Mouse (Mus musculus): ENCODE data around the gene Sel1l. TPM values are rescaled to one million over a fixed set of nuclear protein-coding genes. Genes with fewer than 3 reads are reported as not detected.

Sel1l gene
- total and polyA plus RNA-seq, 3 experiments = 19.5 to 64.9 (median 64.5) TPM

- DNase-seq = peak; percentile 58 to 74
- no peaks in the 10 kb centered on the region for H3K4me1 ChIP-seq (ENCODE audit: control insufficient read depth, insufficient read depth, low read length)
- TF ChIP-seq CTCF (IDR thresholded peaks at IDR 0.05) = peak; percentile 9; the same call in 1 of the 2 replicates
- no peak for TF ChIP-seq POLR2A (IDR thresholded peaks at IDR 0.05; ENCODE audit: insufficient read depth, low read depth, low read length)
- no peak for TF ChIP-seq EP300 (IDR thresholded peaks at IDR 0.05; ENCODE audit: insufficient read depth, low read depth, low read length)
- no peaks in the 10 kb centered on the region for H3K36me3 ChIP-seq (ENCODE audit: control insufficient read depth, insufficient read depth, low read length)
- WGBS = 53% methylated on average over 8 of the region's 8 CpGs
- intact Hi-C loops (cut with DNase I) = no loop called here
- H3K27ac ChIP-seq = no peak overlapping the region; the same call in none of the 2 replicates
- peaks cover 5% of the 10 kb centered on the region for H3K27me3 ChIP-seq (ENCODE audit: control insufficient read depth, insufficient read depth, low read length)
- H3K9ac ChIP-seq (ENCODE audit: low read depth, low read length) = no peak overlapping the region
- no peaks in the 10 kb centered on the region for H3K79me2 ChIP-seq (replicated peaks; ENCODE audit: control insufficient read depth, insufficient read depth, low read length)
- no peak overlapping the region for H3K4me3 ChIP-seq
These were observed 74.1 kb downstream of the Sel1l start for GRCm38 (mm10) chr12:91774811-91775284.

- H3K4me3 ChIP-seq = no peak overlapping the region
- no peak overlapping the region for H3K27ac ChIP-seq
- TF ChIP-seq EP300 (IDR thresholded peaks at IDR 0.05; ENCODE audit: insufficient read depth, low read depth, low read length) (no peak), POLR2A (IDR thresholded peaks at IDR 0.05; ENCODE audit: insufficient read depth, low read depth, low read length) (no peak), CTCF (IDR thresholded peaks at IDR 0.05) (no peak)
- DNase-seq = no peak
- H3K9ac ChIP-seq (ENCODE audit: low read depth, low read length) = no peak overlapping the region
- WGBS = 59% methylated on average over 2 of the region's 2 CpGs
- H3K4me1 ChIP-seq (ENCODE audit: control insufficient read depth, insufficient read depth, low read length) = peaks cover 9% of the 10 kb centered on the region
- H3K27me3 ChIP-seq (ENCODE audit: control insufficient read depth, insufficient read depth, low read length) = no peaks in the 10 kb centered on the region
- intact Hi-C loops (cut with DNase I) = no loop called here
- H3K79me2 ChIP-seq (replicated peaks; ENCODE audit: control insufficient read depth, insufficient read depth, low read length) = no peaks in the 10 kb centered on the region
- H3K36me3 ChIP-seq (ENCODE audit: control insufficient read depth, insufficient read depth, low read length) = no peaks in the 10 kb centered on the region
These were observed 80.1 kb downstream of the Sel1l start for GRCm38 (mm10) chr12:91768871-91769270.

GRCm38 (mm10) chr12:91768176-91768575 lies 80.8 kb downstream of the Sel1l start:
- intact Hi-C loops (cut with DNase I) = no loop called here
- Histone ChIP-seq H3K9ac (ENCODE audit: low read depth, low read length) (no peak overlapping the region), H3K4me1 (ENCODE audit: control insufficient read depth, insufficient read depth, low read length) (peaks cover 9% of the 10 kb centered on the region), H3K4me3 (no peak overlapping the region), H3K27me3 (ENCODE audit: control insufficient read depth, insufficient read depth, low read length) (no peaks in the 10 kb centered on the region), H3K79me2 (replicated peaks; ENCODE audit: control insufficient read depth, insufficient read depth, low read length) (no peaks in the 10 kb centered on the region), H3K27ac (no peak overlapping the region), H3K36me3 (ENCODE audit: control insufficient read depth, insufficient read depth, low read length) (no peaks in the 10 kb centered on the region)
- DNase-seq = no peak
- 88% methylated on average over 6 of the region's 6 CpGs for WGBS
- TF ChIP-seq POLR2A (IDR thresholded peaks at IDR 0.05; ENCODE audit: insufficient read depth, low read depth, low read length) (no peak), CTCF (IDR thresholded peaks at IDR 0.05) (no peak)

GRCm38 (mm10) chr12:91766338-91767107 lies 82.4 kb downstream of the Sel1l start:
- Histone ChIP-seq H3K79me2 (replicated peaks; ENCODE audit: control insufficient read depth, insufficient read depth, low read length) (no peaks in the 10 kb centered on the region), H3K27me3 (ENCODE audit: control insufficient read depth, insufficient read depth, low read length) (no peaks in the 10 kb centered on the region), H3K9ac (ENCODE audit: low read depth, low read length) (0 out of 2 replicates have a peak overlapping the region, but pooled peaks have one; percentile 14), H3K4me3 (peak overlapping the region; percentile 47), H3K27ac (peak overlapping the region; percentile 54), H3K4me1 (ENCODE audit: control insufficient read depth, insufficient read depth, low read length) (peaks cover 9% of the 10 kb centered on the region), H3K36me3 (ENCODE audit: control insufficient read depth, insufficient read depth, low read length) (no peaks in the 10 kb centered on the region)
- peak; percentile 64 to 76 for DNase-seq
- intact Hi-C loops (cut with DNase I) = no loop called here
- TF ChIP-seq POLR2A (IDR thresholded peaks at IDR 0.05; ENCODE audit: insufficient read depth, low read depth, low read length) (no peak), EP300 (IDR thresholded peaks at IDR 0.05; ENCODE audit: insufficient read depth, low read depth, low read length) (peak; percentile 80)
- WGBS = 36% methylated on average over 14 of the region's 14 CpGs

GRCm38 (mm10) chr12:91765504-91765903 lies 83.5 kb downstream of the Sel1l start:
- no peaks in the 10 kb centered on the region for H3K27me3 ChIP-seq (ENCODE audit: control insufficient read depth, insufficient read depth, low read length)
- intact Hi-C loops (cut with DNase I) = no loop called here
- H3K4me3 ChIP-seq = no peak overlapping the region
- WGBS = 72% methylated on average over 13 of the region's 13 CpGs
- no peak overlapping the region for H3K9ac ChIP-seq (ENCODE audit: low read depth, low read length)
- H3K79me2 ChIP-seq (replicated peaks; ENCODE audit: control insufficient read depth, insufficient read depth, low read length) = no peaks in the 10 kb centered on the region
- no peaks in the 10 kb centered on the region for H3K36me3 ChIP-seq (ENCODE audit: control insufficient read depth, insufficient read depth, low read length)
- peak in 1 of 2 experiments; percentile 16 for DNase-seq
- H3K27ac ChIP-seq = no peak overlapping the region
- H3K4me1 ChIP-seq (ENCODE audit: control insufficient read depth, insufficient read depth, low read length) = peaks cover 9% of the 10 kb centered on the region
- TF ChIP-seq EP300 (IDR thresholded peaks at IDR 0.05; ENCODE audit: insufficient read depth, low read depth, low read length) = no peak
- TF ChIP-seq CTCF (IDR thresholded peaks at IDR 0.05) = no peak
- no peak for TF ChIP-seq POLR2A (IDR thresholded peaks at IDR 0.05; ENCODE audit: insufficient read depth, low read depth, low read length)

GRCm38 (mm10) chr12:91765054-91765453 lies 83.9 kb downstream of the Sel1l start:
- WGBS = 39% methylated on average over 2 of the region's 2 CpGs
- no peak overlapping the region for H3K4me3 ChIP-seq
- no peak for TF ChIP-seq POLR2A (IDR thresholded peaks at IDR 0.05; ENCODE audit: insufficient read depth, low read depth, low read length)
- TF ChIP-seq EP300 (IDR thresholded peaks at IDR 0.05; ENCODE audit: insufficient read depth, low read depth, low read length) = no peak
- no peak for TF ChIP-seq CTCF (IDR thresholded peaks at IDR 0.05)
- intact Hi-C loops (cut with DNase I) = no loop called here
- no peaks in the 10 kb centered on the region for H3K79me2 ChIP-seq (replicated peaks; ENCODE audit: control insufficient read depth, insufficient read depth, low read length)
- H3K36me3 ChIP-seq (ENCODE audit: control insufficient read depth, insufficient read depth, low read length) = no peaks in the 10 kb centered on the region
- H3K27me3 ChIP-seq (ENCODE audit: control insufficient read depth, insufficient read depth, low read length) = no peaks in the 10 kb centered on the region
- no peak for DNase-seq
- no peak overlapping the region for H3K27ac ChIP-seq
- H3K9ac ChIP-seq (ENCODE audit: low read depth, low read length) = no peak overlapping the region
- peaks cover 9% of the 10 kb centered on the region for H3K4me1 ChIP-seq (ENCODE audit: control insufficient read depth, insufficient read depth, low read length)

All from heart, adult 2 months (tissue).